Mouse (Mus musculus) ES-E14 (cell line): ENCODE measurements at regions not wholly inside any gene's neighbourhood (a gene's known extent, or its start where the extent isn't known, plus 50 kb on each side); places are given as distances from the start of the nearest gene placed in this dataset.

ENCODE experiments used
- CHD2 ChIP-seq: IDR thresholded peaks from 2 replicates; pipeline ENCODE4 v1.6.1; 2014; ENCODE audit warnings: mild to moderate bottlenecking, low read depth, low read length, inconsistent platforms
- HCFC1 ChIP-seq: IDR thresholded peaks from 2 replicates; pipeline ENCODE4 v1.6.1; 2012; ENCODE audit warnings: low read length, inconsistent platforms, borderline replicate concordance; ENCODE audit not compliant: insufficient read depth
- MAFK ChIP-seq: IDR thresholded peaks from 2 replicates; pipeline ENCODE4 v1.6.1; 2014; ENCODE audit warnings: mild to moderate bottlenecking, low read depth, low read length, inconsistent platforms; ENCODE audit not compliant: insufficient read depth
- ZC3H11A ChIP-seq: IDR thresholded peaks from 2 replicates; pipeline ENCODE4 v1.6.1; 2012; ENCODE audit warnings: low read depth, mild to moderate bottlenecking, inconsistent platforms, low read length, borderline replicate concordance
- ZNF384 ChIP-seq: IDR thresholded peaks from 2 replicates; pipeline ENCODE4 v1.6.1; 2012; ENCODE audit warnings: low read depth, low read length, inconsistent platforms

GRCm38 (mm10) chr1:186218995-186219394 lies 101.9 kb upstream of the Lyplal1 start:
- TF ChIP-seq ZNF384, result no peak
- TF ChIP-seq CHD2, result no peak
- no peak for TF ChIP-seq MAFK
- TF ChIP-seq ZC3H11A, result no peak
- no peak for TF ChIP-seq HCFC1
